Mouse (Mus musculus) midbrain, embryonic 10.5 days (tissue): ENCODE data around the gene Ugt1a1. TPM values are rescaled to one million over a fixed set of nuclear protein-coding genes. Genes with fewer than 3 reads are reported as not detected.

ENCODE experiments used
- DNase-seq: peaks from one replicate; pipeline ENCODE4 v3.0.0-alpha.2; 2017; ENCODE audit warnings: low spot score
- H3K27ac ChIP-seq: fragments of 300-500 bp; sonication (generic); replicated peaks from 2 replicates; pipeline ENCODE4 v1.5.1; 2016; ENCODE audit warnings: mild to moderate bottlenecking
- H3K27me3 ChIP-seq: fragments of 300-500 bp; sonication (generic); 2 replicates; pipeline ENCODE4 v1.6.1; 2016; ENCODE audit warnings: low read depth, mild to moderate bottlenecking; ENCODE audit not compliant: poor library complexity, severe bottlenecking
- H3K36me3 ChIP-seq: fragments of 300-500 bp; sonication (generic); 2 replicates; pipeline ENCODE4 v1.6.1; 2016; ENCODE audit warnings: mild to moderate bottlenecking, moderate library complexity
- H3K4me1 ChIP-seq: fragments of 300-500 bp; sonication (generic); 2 replicates; pipeline ENCODE4 v1.6.1; 2016
- H3K4me3 ChIP-seq: fragments of 300-500 bp; sonication (generic); 2 replicates; pipeline ENCODE4 v1.5.1; 2016; ENCODE audit warnings: mild to moderate bottlenecking, moderate library complexity
- H3K9me3 ChIP-seq: fragments of 300-500 bp; sonication (generic); replicated peaks from 2 replicates; pipeline ENCODE4 v1.6.1; 2016; ENCODE audit warnings: mild to moderate bottlenecking
- WGBS: fragments of 180-500 bp; shearing (Covaris S2); methylation state at CpG from one replicate; pipeline ENCODE4 v1.1.7; 2016; 5-methylcytosine and 5-hydroxymethylcytosine counted together
- polyA plus RNA-seq: library from polyadenylated mRNA; unstranded; fragments of >200 nt; fragmentation: Nextera tagmentation; extraction: Ambion mirVana; gene quantifications from 2 replicates; pipeline ENCODE4 v1.2.1, GENCODE M21; 2016

The Ugt1a1 gene
- polyA plus RNA-seq, 1 experiment from 2014 or later = not detected

GRCm38 (mm10) chr1:88240579-88240978 lies 28.8 kb downstream of the Ugt1a1 start:
- no peak overlapping the region for H3K27ac ChIP-seq
- no peaks in the 10 kb centered on the region for H3K36me3 ChIP-seq
- peaks cover 98% of the 10 kb centered on the region for H3K9me3 ChIP-seq
- no peaks in the 10 kb centered on the region for H3K4me1 ChIP-seq
- WGBS = 77% methylated on average over 4 of the region's 4 CpGs
- no peaks in the 10 kb centered on the region for H3K27me3 ChIP-seq
- no peak overlapping the region for H3K4me3 ChIP-seq
- no peak for DNase-seq

GRCm38 (mm10) chr1:88243861-88244260 lies 32.1 kb downstream of the Ugt1a1 start:
- Histone ChIP-seq H3K36me3 (no peaks in the 10 kb centered on the region), H3K9me3 (peaks cover 100% of the 10 kb centered on the region), H3K27ac (no peak overlapping the region), H3K4me3 (no peak overlapping the region), H3K27me3 (no peaks in the 10 kb centered on the region), H3K4me1 (no peaks in the 10 kb centered on the region)
- WGBS = 69% methylated on average over 5 of the region's 5 CpGs
- no peak for DNase-seq

DNA sequence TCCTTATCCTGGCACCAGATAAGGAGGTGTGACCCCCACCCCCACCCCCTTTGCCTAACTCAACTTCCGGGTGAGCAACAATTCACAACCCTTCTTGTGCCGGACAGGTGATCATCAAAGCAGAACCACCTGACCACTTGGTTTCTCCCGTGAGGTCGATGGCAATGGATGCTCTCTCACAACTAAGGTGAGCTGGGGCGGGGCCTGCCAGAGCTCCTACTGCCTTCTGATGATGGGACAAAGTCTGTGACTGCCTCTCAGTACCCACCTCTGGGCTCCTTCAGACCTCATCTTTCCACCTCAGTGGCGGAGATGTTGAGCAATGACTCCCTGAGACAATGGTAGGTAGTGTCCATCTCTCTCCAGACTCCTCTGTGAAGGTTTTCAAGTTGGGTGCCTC lies 34.1 kb downstream of the Ugt1a1 start:
- Histone ChIP-seq H3K4me1 (no peaks in the 10 kb centered on the region), H3K27me3 (no peaks in the 10 kb centered on the region), H3K27ac (no peak overlapping the region), H3K36me3 (no peaks in the 10 kb centered on the region), H3K9me3 (peaks cover 100% of the 10 kb centered on the region), H3K4me3 (no peak overlapping the region)
- no peak for DNase-seq
- WGBS = 80% methylated on average over 6 of the region's 6 CpGs

- Histone ChIP-seq H3K27me3 (no peaks in the 10 kb centered on the region), H3K4me1 (no peaks in the 10 kb centered on the region), H3K9me3 (peaks cover 100% of the 10 kb centered on the region), H3K36me3 (no peaks in the 10 kb centered on the region), H3K27ac (no peak overlapping the region), H3K4me3 (no peak overlapping the region)
- WGBS = 45% methylated on average over 6 of the region's 6 CpGs
- no peak for DNase-seq
Measured at GRCm38 (mm10) chr1:88246386-88246785, 34.6 kb downstream of the Ugt1a1 start.

- no peaks in the 10 kb centered on the region for H3K4me1 ChIP-seq
- no peak overlapping the region for H3K4me3 ChIP-seq
- WGBS = 60% methylated on average over 2 of the region's 2 CpGs
- peaks cover 98% of the 10 kb centered on the region for H3K9me3 ChIP-seq
- no peak for DNase-seq
- H3K27ac ChIP-seq = no peak overlapping the region
- H3K27me3 ChIP-seq = no peaks in the 10 kb centered on the region
- no peaks in the 10 kb centered on the region for H3K36me3 ChIP-seq
Measured at GRCm38 (mm10) chr1:88247660-88248059, 35.9 kb downstream of the Ugt1a1 start.

DNA sequence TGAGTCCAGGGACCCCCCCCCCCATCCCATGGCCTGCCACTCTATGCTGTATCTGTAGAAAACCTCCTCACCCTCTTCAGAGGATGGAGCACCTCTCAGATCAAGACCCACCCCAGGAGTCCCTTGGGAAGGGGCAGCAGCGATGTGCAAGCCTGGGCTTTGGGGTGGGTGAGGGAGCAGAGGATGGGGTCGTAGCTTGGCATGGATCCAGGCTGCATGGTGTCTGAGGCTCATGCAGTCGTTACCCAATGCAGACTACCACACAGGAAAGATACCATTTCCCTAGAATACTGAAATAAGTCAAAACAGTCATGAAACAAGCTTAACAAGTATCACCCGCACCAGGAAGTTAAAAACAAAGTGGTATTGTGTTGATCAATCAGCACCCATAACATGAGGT lies 36.9 kb downstream of the Ugt1a1 start:
- Histone ChIP-seq H3K4me3 (no peak overlapping the region), H3K9me3 (peaks cover 98% of the 10 kb centered on the region), H3K27ac (no peak overlapping the region), H3K27me3 (no peaks in the 10 kb centered on the region), H3K4me1 (no peaks in the 10 kb centered on the region), H3K36me3 (no peaks in the 10 kb centered on the region)
- DNase-seq = no peak
- 78% methylated on average over 4 of the region's 4 CpGs for WGBS

- Histone ChIP-seq H3K9me3 (peaks cover 98% of the 10 kb centered on the region), H3K27me3 (no peaks in the 10 kb centered on the region), H3K4me1 (no peaks in the 10 kb centered on the region), H3K27ac (no peak overlapping the region), H3K4me3 (no peak overlapping the region), H3K36me3 (no peaks in the 10 kb centered on the region)
- no peak for DNase-seq
- 82% methylated on average over 7 of the region's 7 CpGs for WGBS
Measured at GRCm38 (mm10) chr1:88249596-88249995, 37.8 kb downstream of the Ugt1a1 start.

GRCm38 (mm10) chr1:88250023-88250422 lies 38.3 kb downstream of the Ugt1a1 start:
- Histone ChIP-seq H3K27me3 (no peaks in the 10 kb centered on the region), H3K4me3 (no peak overlapping the region), H3K4me1 (no peaks in the 10 kb centered on the region), H3K36me3 (no peaks in the 10 kb centered on the region), H3K27ac (no peak overlapping the region), H3K9me3 (peaks cover 98% of the 10 kb centered on the region)
- WGBS = 82% methylated on average over 5 of the region's 5 CpGs
- DNase-seq = no peak

- DNase-seq = no peak
- H3K4me1 ChIP-seq = no peaks in the 10 kb centered on the region
- no peaks in the 10 kb centered on the region for H3K36me3 ChIP-seq
- H3K4me3 ChIP-seq = no peak overlapping the region
- no peak overlapping the region for H3K27ac ChIP-seq
- no peaks in the 10 kb centered on the region for H3K27me3 ChIP-seq
- peaks cover 98% of the 10 kb centered on the region for H3K9me3 ChIP-seq
- 75% methylated on average over 8 of the region's 8 CpGs for WGBS
Measured at GRCm38 (mm10) chr1:88253106-88253505, 41.3 kb downstream of the Ugt1a1 start.

- WGBS = 76% methylated on average over 6 of the region's 6 CpGs
- no peak overlapping the region for H3K4me3 ChIP-seq
- no peaks in the 10 kb centered on the region for H3K36me3 ChIP-seq
- no peak overlapping the region for H3K27ac ChIP-seq
- H3K4me1 ChIP-seq = no peaks in the 10 kb centered on the region
- H3K9me3 ChIP-seq = peaks cover 98% of the 10 kb centered on the region
- no peak for DNase-seq
- H3K27me3 ChIP-seq = no peaks in the 10 kb centered on the region
Measured at GRCm38 (mm10) chr1:88253540-88253939, 41.8 kb downstream of the Ugt1a1 start.

DNA sequence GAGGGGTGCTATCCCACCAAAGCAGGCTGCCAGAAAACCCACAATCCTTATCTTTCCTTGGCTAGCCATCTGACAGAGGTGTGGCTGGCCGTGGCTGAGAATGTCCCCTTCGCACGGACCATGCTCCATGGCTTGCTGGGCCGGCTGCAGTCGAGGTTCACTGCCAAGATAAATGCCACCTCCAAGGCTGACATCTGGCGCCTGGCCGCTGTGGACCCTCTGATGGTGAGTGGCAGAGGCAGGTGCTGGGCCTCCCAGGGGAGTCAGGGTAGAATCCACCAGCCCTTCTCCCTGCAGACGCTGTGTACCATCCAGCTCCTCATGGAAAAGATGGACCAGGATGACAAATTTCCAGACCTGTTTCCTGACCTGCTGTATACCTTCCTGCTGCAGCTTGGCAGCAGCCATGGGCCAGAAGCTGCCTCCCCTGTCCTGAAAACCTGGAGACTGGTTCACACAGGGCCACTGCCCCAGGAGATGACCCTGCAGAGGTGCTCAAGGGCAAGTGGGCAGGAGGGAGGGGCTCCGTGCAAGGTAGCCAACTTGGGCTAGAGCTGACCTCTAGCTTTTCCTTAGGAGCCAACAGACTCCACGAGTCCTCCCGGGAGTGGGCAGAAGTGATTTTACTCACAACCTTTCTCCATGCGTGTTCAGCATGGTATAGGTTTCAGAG lies 43.2 kb downstream of the Ugt1a1 start:
- no peak for DNase-seq
- Histone ChIP-seq H3K27me3 (no peaks in the 10 kb centered on the region), H3K4me3 (no peak overlapping the region), H3K36me3 (peaks cover 7% of the 10 kb centered on the region), H3K9me3 (peaks cover 97% of the 10 kb centered on the region), H3K4me1 (no peaks in the 10 kb centered on the region), H3K27ac (no peak overlapping the region)
- 90% methylated on average over 12 of the region's 12 CpGs for WGBS

DNA sequence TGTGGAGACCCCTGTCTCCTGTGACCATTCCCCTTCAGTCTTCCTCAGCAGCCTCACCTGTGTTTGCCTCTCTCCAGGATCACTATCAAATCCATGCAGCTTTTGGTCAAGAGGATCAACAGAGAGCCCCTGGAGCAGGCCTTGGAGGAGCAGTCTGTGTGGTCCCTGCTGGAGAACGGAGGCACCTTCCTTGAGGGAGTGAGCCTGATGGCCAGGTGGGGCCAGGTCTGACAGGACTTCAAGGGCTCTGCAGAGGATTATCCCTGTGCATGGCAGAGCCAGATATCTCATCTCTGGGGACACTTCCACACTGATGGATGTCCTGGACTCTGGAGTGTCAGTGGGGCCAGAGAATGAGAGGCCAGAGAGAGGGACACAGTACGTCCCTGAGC lies 43.7 kb downstream of the Ugt1a1 start:
- no peak overlapping the region for H3K4me3 ChIP-seq
- no peaks in the 10 kb centered on the region for H3K27me3 ChIP-seq

GRCm38 (mm10) chr1:88255989-88256754 lies 44.4 kb downstream of the Ugt1a1 start:
- 80% methylated on average over 13 of the region's 13 CpGs for WGBS
- peaks cover 97% of the 10 kb centered on the region for H3K9me3 ChIP-seq
- H3K36me3 ChIP-seq = peaks cover 20% of the 10 kb centered on the region
- no peak for DNase-seq
- no peak overlapping the region for H3K4me3 ChIP-seq
- no peak overlapping the region for H3K27ac ChIP-seq
- H3K4me1 ChIP-seq = no peaks in the 10 kb centered on the region
- no peaks in the 10 kb centered on the region for H3K27me3 ChIP-seq

More for the DNA sequence above, 43.7 kb downstream of the Ugt1a1 start:
- no peaks in the 10 kb centered on the region for H3K4me1 ChIP-seq
- no peak overlapping the region for H3K27ac ChIP-seq
- H3K36me3 ChIP-seq = peaks cover 13% of the 10 kb centered on the region
- 55% methylated on average over 2 of the region's 2 CpGs for WGBS
- DNase-seq = no peak
- H3K9me3 ChIP-seq = peaks cover 97% of the 10 kb centered on the region
